Mouse (Mus musculus): ENCODE measurements around the gene Mark2. TPM values are rescaled to one million over a fixed set of nuclear protein-coding genes. Genes with fewer than 3 reads are reported as not detected.

The Mark2 gene
- polyA plus RNA-seq, 1 experiment from 2014 or later, result 38.2 TPM

- H3K9me3 ChIP-seq, result no peaks in the 10 kb centered on the region
- H3K4me1 ChIP-seq, result peaks cover 57% of the 10 kb centered on the region
- no peaks in the 10 kb centered on the region for H3K27me3 ChIP-seq
- peak overlapping the region; percentile 92 for H3K4me2 ChIP-seq (replicated peaks)
- ATAC-seq (ENCODE audit: low FRiP score, low read depth), result no peak
- H3K4me3 ChIP-seq, result peak overlapping the region; percentile 84
- WGBS, result 4% methylated on average over 11 of the region's 11 CpGs
- peaks cover 42% of the 10 kb centered on the region for H3K36me3 ChIP-seq
- H3K27ac ChIP-seq, result peak overlapping the region; percentile 96
- peak overlapping the region; percentile 93 for H3K9ac ChIP-seq
Measured at GRCm38 (mm10) chr19:7269290-7270044, 72.2 kb downstream of the Mark2 start.

DNA sequence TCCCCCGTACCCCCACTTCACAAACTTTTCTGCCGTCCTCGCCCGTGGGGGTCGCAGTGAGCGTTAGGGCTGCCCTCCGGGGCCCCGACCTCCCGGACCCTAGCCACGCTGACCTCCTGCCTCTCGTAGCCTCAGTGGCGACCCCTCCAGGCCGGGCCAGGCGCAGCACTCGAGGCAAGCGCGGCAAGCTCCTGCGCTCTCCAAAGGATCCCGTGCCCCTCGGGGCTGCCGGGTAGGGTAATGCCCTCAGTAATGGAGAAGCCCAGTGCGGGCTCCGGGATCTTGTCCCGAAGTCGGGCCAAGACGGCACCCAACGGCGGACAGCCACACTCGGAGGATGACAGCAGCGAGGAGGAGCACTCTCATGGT, 73.0 kb downstream of the Mark2 start:
- H3K4me3 ChIP-seq, result peak overlapping the region; percentile 84
- peaks cover 35% of the 10 kb centered on the region for H3K36me3 ChIP-seq
- no peaks in the 10 kb centered on the region for H3K27me3 ChIP-seq
- H3K27ac ChIP-seq, result peak overlapping the region; percentile 96
- H3K9me3 ChIP-seq, result no peaks in the 10 kb centered on the region
- H3K4me2 ChIP-seq (replicated peaks), result peak overlapping the region; percentile 92
- peaks cover 58% of the 10 kb centered on the region for H3K4me1 ChIP-seq
- WGBS, result under 1% methylated on average over 28 of the region's 30 CpGs
- peak overlapping the region; percentile 93 for H3K9ac ChIP-seq
- ATAC-seq (ENCODE audit: low FRiP score, low read depth), result 0 out of 2 replicates have a peak, but pooled peaks have one; percentile 12

DNA sequence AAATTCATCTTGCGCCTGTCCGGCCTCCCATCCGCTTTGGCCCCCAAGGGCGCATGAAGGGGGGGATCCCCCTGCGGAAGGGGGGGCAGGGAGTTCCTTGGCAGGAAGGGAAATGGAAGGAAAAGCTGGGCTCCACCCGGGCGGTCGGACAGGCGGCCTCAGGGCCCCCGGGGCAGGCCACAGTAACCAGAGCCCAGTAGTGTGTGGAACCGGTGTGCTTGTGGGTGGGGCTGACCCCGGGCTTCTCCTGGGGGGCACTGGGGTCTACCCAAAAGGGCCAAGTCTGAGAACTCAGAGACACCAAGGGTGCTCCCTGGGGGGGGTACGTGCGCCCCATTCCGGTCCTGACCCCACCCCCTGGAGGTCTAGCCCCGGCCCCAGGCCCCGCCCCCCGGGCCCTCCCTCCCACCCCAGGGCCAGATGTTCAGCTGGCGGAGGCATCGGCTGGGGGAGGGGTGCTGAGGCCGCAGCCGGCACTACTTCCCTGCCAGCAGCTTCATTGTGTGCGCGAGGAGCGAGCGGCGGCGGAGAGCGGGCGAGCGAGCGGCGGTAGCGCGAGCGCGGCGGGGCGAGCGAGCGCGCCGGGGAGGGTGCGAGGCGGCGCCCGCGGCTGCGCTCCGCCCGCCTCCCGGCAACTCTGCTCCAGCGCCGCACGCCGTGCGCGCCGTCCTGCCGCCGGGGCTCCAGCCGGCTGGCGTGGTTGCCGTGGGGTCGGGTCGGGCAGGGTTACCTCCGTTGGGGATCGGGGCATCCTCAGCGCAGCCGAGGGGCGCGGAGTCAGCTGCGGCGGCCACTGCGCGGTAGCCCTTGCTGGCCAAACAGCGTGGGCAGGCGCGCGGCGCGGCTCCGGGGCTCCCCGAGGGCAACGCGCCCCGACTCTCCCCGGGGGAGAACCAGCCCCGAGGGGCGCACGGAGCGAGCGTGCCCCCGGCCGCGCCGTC, 73.6 kb downstream of the Mark2 start:
- peak overlapping the region; percentile 92 for H3K4me2 ChIP-seq (replicated peaks)
- ATAC-seq (ENCODE audit: low FRiP score, low read depth), result peak; percentile 60
- no peaks in the 10 kb centered on the region for H3K27me3 ChIP-seq
- peak overlapping the region; percentile 84 for H3K4me3 ChIP-seq
- H3K4me1 ChIP-seq, result peaks cover 58% of the 10 kb centered on the region
- peak overlapping the region; percentile 96 for H3K27ac ChIP-seq
- WGBS, result under 1% methylated on average over 64 of the region's 97 CpGs
- no peaks in the 10 kb centered on the region for H3K9me3 ChIP-seq
- H3K36me3 ChIP-seq, result peaks cover 28% of the 10 kb centered on the region
- peak overlapping the region; percentile 93 for H3K9ac ChIP-seq

GRCm38 (mm10) chr19:7267091-7267741, 74.4 kb downstream of the Mark2 start, which contains the start of gene Rcor2:
Gene Rcor2, plus strand, starts transcription at chr19:7267325.
- peaks cover 58% of the 10 kb centered on the region for H3K4me1 ChIP-seq
- WGBS, result 1% methylated on average over 27 of the region's 28 CpGs
- peak within 1 kb of the TSS; percentile 96 for H3K27ac ChIP-seq
- peak within 1 kb of the TSS; percentile 92 for H3K4me2 ChIP-seq (replicated peaks)
- H3K36me3 ChIP-seq, result peaks cover 20% of the 10 kb centered on the region
- peak within 1 kb of the TSS; percentile 93 for H3K9ac ChIP-seq
- ATAC-seq (ENCODE audit: low FRiP score, low read depth), result peak; percentile 25
- H3K9me3 ChIP-seq, result peaks cover 4% of the 10 kb centered on the region; the same call in 1 of the 2 replicates
- no peaks in the 10 kb centered on the region for H3K27me3 ChIP-seq
- H3K4me3 ChIP-seq, result peak within 1 kb of the TSS; percentile 84

- Histone ChIP-seq H3K9ac (no peak overlapping the region), H3K9me3 (peaks cover 8% of the 10 kb centered on the region; the same call in 1 of the 2 replicates), H3K4me3 (no peak overlapping the region), H3K4me2 (replicated peaks) (peak overlapping the region; percentile 92; the same call in 1 of the 2 replicates), H3K4me1 (peaks cover 58% of the 10 kb centered on the region), H3K36me3 (peaks cover 12% of the 10 kb centered on the region), H3K27me3 (no peaks in the 10 kb centered on the region), H3K27ac (peak overlapping the region; percentile 96; the same call in 1 of the 2 replicates)
- WGBS, result 50% methylated on average over 4 of the region's 4 CpGs
- ATAC-seq (ENCODE audit: low FRiP score, low read depth), result no peak
Measured at GRCm38 (mm10) chr19:7266421-7266831, 75.2 kb downstream of the Mark2 start.

DNA sequence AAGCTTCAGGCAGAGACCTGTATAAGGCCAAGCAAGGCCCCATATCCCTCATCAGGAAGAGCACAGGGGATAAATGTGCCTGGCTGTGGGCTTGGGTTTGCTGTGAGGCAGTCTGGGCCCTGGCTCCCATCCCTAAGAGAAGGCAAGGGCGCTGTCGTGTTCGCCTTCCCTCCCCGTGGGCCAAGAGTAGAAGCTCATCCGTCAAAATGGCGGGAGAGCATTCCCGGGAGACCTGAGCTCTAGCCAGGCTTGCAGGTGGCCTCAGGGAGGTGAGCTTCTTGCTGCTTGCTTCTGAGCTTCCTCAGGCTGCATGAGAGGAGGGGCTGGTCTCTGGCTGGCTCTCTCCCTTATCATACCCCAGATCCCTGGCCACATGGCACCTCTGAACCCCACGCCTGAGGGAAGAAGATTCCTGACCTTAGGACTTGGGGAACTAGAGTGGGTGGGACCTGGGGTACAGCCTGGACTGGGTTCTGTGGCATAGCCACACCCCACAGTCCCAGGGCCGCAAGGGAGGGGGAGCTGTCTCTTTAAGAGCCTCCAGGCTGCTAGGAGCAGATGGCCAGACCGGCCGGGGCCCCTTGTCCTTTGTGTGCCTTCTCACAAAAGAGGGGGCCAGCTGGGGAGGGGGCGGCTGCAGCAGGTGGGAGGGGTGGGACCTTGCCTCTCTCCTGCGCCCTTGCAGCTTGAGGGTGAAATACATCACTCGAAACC, 76.0 kb downstream of the Mark2 start:
- no peak overlapping the region for H3K4me3 ChIP-seq
- peak overlapping the region; percentile 92 for H3K4me2 ChIP-seq (replicated peaks)

DNA sequence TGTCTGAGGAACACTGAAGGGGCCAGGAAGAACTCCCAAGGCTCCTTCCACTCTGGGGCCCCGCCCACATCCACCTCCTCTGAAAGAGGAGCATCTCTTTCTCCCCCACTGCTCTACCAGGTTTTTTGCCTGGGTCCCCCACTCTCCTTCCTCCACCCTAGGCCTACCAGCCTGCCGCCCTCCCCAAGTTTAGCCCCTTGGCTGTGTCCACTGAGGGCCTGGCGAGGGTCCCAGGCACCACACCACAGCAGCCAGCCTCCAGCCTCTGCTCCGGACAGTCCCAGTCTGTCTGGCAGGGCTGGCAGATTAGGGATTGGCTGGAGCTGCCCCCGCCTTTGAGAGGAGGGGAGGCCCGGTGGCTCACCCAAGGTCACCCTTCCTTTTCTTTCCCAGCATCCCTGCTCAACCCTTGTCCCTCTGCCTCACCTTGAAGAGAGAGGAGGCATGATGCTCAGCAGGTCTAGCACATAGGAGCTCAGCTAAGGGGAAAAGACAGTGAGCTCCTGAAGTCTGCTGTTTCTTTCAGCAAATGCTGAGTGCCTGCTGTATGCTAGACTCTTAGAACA, 76.8 kb downstream of the Mark2 start:
- Histone ChIP-seq H3K27ac (peak overlapping the region; percentile 58; the same call in 1 of the 2 replicates), H3K4me3 (no peak overlapping the region), H3K36me3 (no peaks in the 10 kb centered on the region), H3K9ac (peak overlapping the region; percentile 14), H3K9me3 (peaks cover 8% of the 10 kb centered on the region; the same call in 1 of the 2 replicates), H3K27me3 (no peaks in the 10 kb centered on the region), H3K4me1 (peaks cover 49% of the 10 kb centered on the region), H3K4me2 (replicated peaks) (peak overlapping the region; percentile 32)
- WGBS, result 27% methylated on average over 6 of the region's 6 CpGs
- ATAC-seq (ENCODE audit: low FRiP score, low read depth), result no peak

More for the DNA sequence above, 76.0 kb downstream of the Mark2 start:
- H3K36me3 ChIP-seq, result peaks cover 4% of the 10 kb centered on the region
- ATAC-seq (ENCODE audit: low FRiP score, low read depth), result no peak
- no peaks in the 10 kb centered on the region for H3K27me3 ChIP-seq
- peaks cover 56% of the 10 kb centered on the region for H3K4me1 ChIP-seq
- 21% methylated on average over 14 of the region's 14 CpGs for WGBS
- H3K27ac ChIP-seq, result peak overlapping the region; percentile 58; the same call in 1 of the 2 replicates
- H3K9ac ChIP-seq, result no peak overlapping the region
- H3K9me3 ChIP-seq, result peaks cover 8% of the 10 kb centered on the region; the same call in 1 of the 2 replicates

- Histone ChIP-seq H3K27ac (peak overlapping the region; percentile 58), H3K4me3 (no peak overlapping the region), H3K27me3 (no peaks in the 10 kb centered on the region), H3K9me3 (peaks cover 8% of the 10 kb centered on the region; the same call in 1 of the 2 replicates), H3K4me2 (replicated peaks) (peak overlapping the region; percentile 32), H3K4me1 (peaks cover 43% of the 10 kb centered on the region), H3K9ac (peak overlapping the region; percentile 14), H3K36me3 (no peaks in the 10 kb centered on the region)
- 15% methylated on average over 9 of the region's 9 CpGs for WGBS
- no peak for ATAC-seq (ENCODE audit: low FRiP score, low read depth)
Measured at GRCm38 (mm10) chr19:7264088-7264765, 77.4 kb downstream of the Mark2 start.

DNA sequence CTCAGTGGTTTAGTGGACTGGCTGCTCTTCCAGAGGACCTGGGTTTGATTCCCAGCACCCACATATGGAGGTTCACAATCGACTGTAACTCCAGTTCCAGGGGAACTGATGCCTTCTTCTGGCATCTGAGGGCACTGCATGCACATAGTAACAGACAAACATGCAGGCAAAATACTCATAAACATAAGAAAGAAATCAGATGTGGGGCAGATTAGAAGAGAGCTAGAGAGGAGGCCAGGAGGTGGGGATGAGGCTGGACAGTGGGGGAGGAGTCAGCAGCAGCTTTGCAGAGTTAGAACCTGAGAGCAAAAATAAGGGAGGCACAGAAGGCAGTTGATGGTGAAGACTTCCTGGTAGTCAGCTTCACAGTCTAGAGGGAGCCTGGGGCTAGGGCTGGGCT, 79.1 kb downstream of the Mark2 start:
- no peaks in the 10 kb centered on the region for H3K36me3 ChIP-seq
- H3K4me3 ChIP-seq, result no peak overlapping the region
- 91% methylated on average over 1 of the region's 1 CpGs for WGBS
- no peak for ATAC-seq (ENCODE audit: low FRiP score, low read depth)
- H3K27me3 ChIP-seq, result no peaks in the 10 kb centered on the region
- H3K4me2 ChIP-seq (replicated peaks), result no peak overlapping the region
- no peak overlapping the region for H3K27ac ChIP-seq
- H3K9ac ChIP-seq, result no peak overlapping the region
- peaks cover 38% of the 10 kb centered on the region for H3K4me1 ChIP-seq
- peaks cover 8% of the 10 kb centered on the region; the same call in 1 of the 2 replicates for H3K9me3 ChIP-seq

DNA sequence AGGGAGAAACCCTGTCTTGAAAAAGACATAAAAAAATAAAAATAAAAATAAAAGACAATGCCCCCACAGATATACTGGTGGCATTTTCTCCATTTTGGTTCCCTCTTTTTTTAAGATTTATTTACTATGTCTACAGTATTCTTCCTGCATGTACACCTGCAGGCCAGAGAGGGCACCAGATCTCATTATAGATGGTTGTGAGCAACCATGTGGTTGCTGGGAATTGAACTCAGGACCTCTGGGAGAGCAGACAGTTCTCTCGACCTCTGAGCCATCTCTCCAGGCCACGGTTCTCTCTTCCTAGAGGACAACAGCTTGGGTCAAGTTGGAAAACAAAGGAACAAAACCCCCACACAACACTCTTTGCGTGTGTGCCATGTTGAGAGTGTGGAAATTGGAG, 79.7 kb downstream of the Mark2 start:
- Histone ChIP-seq H3K4me2 (replicated peaks) (no peak overlapping the region), H3K36me3 (no peaks in the 10 kb centered on the region), H3K4me1 (peaks cover 31% of the 10 kb centered on the region), H3K27ac (no peak overlapping the region), H3K9me3 (peaks cover 8% of the 10 kb centered on the region; the same call in 1 of the 2 replicates), H3K9ac (no peak overlapping the region), H3K4me3 (no peak overlapping the region), H3K27me3 (no peaks in the 10 kb centered on the region)
- 89% methylated on average over 3 of the region's 3 CpGs for WGBS
- ATAC-seq (ENCODE audit: low FRiP score, low read depth), result no peak

All from limb, embryonic 13.5 days (tissue).